Mouse (Mus musculus): ENCODE measurements around the gene Slc6a13.

DNA sequence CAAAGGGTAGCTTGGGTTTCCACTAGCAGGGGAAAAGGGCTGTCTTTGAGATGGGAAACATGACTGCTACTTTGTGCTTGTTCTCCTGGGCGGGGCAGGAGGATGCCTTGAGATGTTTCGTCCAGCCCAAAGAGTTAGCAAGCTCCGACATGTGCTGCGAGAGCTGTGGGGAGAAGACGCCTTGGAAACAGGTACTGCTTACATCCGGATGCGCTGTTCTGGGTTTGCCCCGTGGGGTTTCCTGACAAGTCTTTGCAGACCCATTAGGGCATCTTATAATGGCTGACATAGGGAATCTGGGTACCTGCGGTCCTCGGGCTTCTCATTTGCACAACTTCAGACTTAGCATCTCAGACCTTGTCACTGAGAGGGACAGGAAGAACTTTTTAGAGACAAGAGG lies 38.0 kb upstream of the Slc6a13 start:
- no peak for TF ChIP-seq CTCF (IDR thresholded peaks at IDR 0.05; ENCODE audit: low read depth)
- TF ChIP-seq EP300 (IDR thresholded peaks at IDR 0.05; ENCODE audit: low read depth), result no peak

Measured in heart, postnatal 0 days (tissue).